ENCODE assay signal across 11 mouse cellular contexts in the genomic region with DNA sequence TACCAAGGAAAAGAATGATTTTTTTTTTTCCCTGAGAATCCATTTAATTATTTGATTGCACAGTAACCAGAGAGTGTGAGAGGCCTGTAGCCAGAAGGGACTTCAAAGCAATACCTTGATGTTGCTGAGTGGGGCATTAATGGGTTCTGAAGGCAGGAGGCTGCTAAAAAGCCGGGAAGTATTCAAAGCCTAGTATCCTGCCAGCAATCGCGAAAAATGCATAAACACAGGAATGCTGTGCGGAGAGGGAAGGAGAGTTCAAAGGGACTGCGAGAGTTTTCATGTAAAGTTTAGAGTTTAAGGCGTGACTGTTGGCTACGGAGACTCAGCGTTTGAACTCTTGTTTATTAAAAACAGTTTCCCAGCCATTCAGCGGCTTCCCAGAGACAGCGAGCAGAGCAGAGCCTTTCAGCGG. TPM values are rescaled to one million over a fixed set of nuclear protein-coding genes. Genes with fewer than 3 reads are reported as not detected.
DNase-seq lines count a peak whose midpoint lies in the region; ATAC-seq lines count a peak whose summit lies in the region.
"Had no signal": no experiment of that assay in that cellular context is flagged by ENCODE, and none has a peak within 500 bp of the region (broad histone marks: within the 10 kb centered on the region; RNA-seq: fewer than 3 reads in every experiment).

No protein-coding gene starts in this region.

- 3% methylated on average over 11 of the region's 11 CpGs for WGBS in hindbrain, embryonic 13.5 days

- ATAC-seq in hindbrain, embryonic 13.5 days (ENCODE audit: low FRiP score): no peak

- H3K27me3 ChIP-seq in hindbrain, embryonic 13.5 days: no peaks in the 10 kb centered on the region

- H3K9me3 ChIP-seq in hindbrain, embryonic 13.5 days: no peaks in the 10 kb centered on the region

- DNase-seq in ES-CJ7 (ENCODE audit: low read depth, low spot score) (peak; percentile 11), R1 (ENCODE audit: low read depth, low spot score) (peak; percentile 51)
- DNase-seq in lung, postnatal 4 days: peak; percentile 47 to 58
- DNase-seq in ovary, postnatal 14 days (ENCODE audit: low spot score): no peak
- no peak for DNase-seq in cerebellum, adult 11 months
- no peak for DNase-seq in layer of hippocampus, adult 8-10 months (ENCODE audit: low spot score in 2 of 2)
- DNase-seq: cerebellum, postnatal 14 days; heart, adult 18-20 months had no signal

- H3K4me2 ChIP-seq in hindbrain, embryonic 13.5 days: peak overlapping the region; percentile 30

- H3K27ac ChIP-seq in hindbrain, embryonic 13.5 days: peak overlapping the region; percentile 72
- H3K27ac ChIP-seq: left cerebral cortex, adult 2 months had no signal

- no peak overlapping the region for H3K9ac ChIP-seq in hindbrain, embryonic 13.5 days

- H3K4me1 ChIP-seq in hindbrain, embryonic 13.5 days (replicated peaks): peaks cover 25% of the 10 kb centered on the region

- H3K36me3 ChIP-seq in hindbrain, embryonic 13.5 days: no peaks in the 10 kb centered on the region

- H3K4me3 ChIP-seq in hindbrain, embryonic 13.5 days: no peak overlapping the region
- H3K4me3 ChIP-seq: left cerebral cortex, adult 2 months; myocyte had no signal

RNA-seq across cellular contexts. Expression of a gene that starts 41.5 kb away (rescaled TPM):
- polyA plus RNA-seq in hindbrain, embryonic 13.5 days (2015; fragmentation: Nextera tagmentation; extraction: Ambion mirVana): 10.6 and 13.8 TPM in 2 replicates
- 10 to 100 TPM; 29.6 to 35.6 (median 32.4) TPM for total RNA-seq in layer of hippocampus, adult 8-10 months (2022)

Comparison
In these comparisons a context has a peak if more than half of its experiments do, and no peak if none do; other contexts are left out.
1. DNase-seq: peak in ES-CJ7 (single experiment), R1 (single experiment) and lung, postnatal 4 days (2 of 2); none in ovary, postnatal 14 days (single experiment), cerebellum, adult 11 months (single experiment) and layer of hippocampus, adult 8-10 months (0 of 2).